Mouse (Mus musculus) layer of hippocampus, adult 9-11 months (tissue): ENCODE data around the gene Zfp382.
"Not testable (repeated sequence)": the region's sequence is repeated elsewhere in the genome, so short reads cannot be mapped to it uniquely, and the experiment has no call there.

Experiments
- DNase-seq: peaks from one replicate; pipeline ENCODE4 v3.0.0; 2022

Zfp382 gene

DNA sequence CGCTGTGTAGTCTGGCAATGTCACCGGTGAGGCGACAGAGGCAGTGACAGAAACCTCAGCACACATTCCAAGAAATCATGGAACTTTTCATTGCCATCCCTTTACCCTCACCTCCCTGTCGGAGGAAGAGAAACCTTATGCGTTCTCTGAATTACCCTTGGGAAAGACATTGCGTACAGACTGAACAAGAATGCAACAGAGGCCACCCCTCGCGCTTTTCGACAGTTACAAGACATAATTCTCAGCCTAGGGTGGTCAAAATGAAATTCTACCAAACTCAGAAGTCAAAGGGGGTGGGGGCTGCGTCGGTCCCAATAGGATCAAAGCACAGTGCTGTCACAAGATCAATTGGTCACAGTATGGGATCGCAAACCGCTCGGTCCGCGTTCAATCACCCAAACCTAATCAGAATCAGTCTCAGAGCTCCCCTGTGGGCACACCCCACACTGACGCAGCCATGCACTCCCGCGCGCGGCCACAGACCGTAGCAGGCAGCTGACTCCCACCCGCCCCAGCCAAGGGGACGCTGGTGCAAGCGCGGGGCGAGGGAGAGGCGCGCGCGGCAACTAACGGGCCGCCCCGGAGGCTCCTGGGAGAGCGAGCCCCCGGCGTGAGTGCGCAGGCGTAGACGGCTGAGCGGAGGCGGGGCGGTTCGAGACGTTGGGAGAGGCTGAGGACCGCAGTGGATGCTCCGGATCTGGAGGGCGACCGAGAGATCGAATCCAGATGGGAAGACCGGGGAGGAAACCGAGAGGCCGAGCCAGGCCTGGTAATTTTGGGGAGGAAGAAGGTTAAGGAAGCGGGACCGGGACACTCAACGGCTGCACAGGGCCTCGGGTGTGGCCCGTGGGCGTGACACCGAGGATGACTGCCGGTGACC, at the start of gene Zfp382:
Gene Zfp382, plus strand, starts transcription at position 635 of the 880 bp plus-strand sequence.
- peak; percentile 90 for DNase-seq

GRCm38 (mm10) chr7:30072146-30073028, 49.4 kb upstream of the Zfp382 start, which contains the start of gene Zfp82:
Zfp82 (minus strand) TSS chr7:30072900.
- DNase-seq: peak; percentile 85

DNA sequence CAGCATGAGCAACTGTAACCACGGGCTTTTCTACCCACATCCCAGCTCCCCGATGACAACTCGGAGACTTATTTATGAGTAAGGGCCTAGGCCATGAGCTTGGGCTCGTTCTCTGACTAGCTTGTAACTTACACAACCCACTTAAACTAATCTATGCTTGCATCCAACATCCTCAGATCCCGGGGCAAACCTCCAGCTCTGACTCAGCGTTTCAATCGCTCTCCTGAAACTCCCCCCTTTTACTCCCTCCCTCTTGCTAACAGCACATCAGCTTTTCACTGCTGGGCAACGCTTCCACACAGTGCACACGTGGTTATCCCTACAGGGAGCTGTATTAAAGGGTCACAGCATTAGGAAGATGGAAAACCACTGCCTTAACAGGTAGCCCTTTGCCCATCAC, 35.2 kb upstream of the Zfp382 start:
- peak; percentile 33 for DNase-seq

- no peak for DNase-seq
Observed at GRCm38 (mm10) chr7:30089405-30089804, 32.3 kb upstream of the Zfp382 start.

DNA sequence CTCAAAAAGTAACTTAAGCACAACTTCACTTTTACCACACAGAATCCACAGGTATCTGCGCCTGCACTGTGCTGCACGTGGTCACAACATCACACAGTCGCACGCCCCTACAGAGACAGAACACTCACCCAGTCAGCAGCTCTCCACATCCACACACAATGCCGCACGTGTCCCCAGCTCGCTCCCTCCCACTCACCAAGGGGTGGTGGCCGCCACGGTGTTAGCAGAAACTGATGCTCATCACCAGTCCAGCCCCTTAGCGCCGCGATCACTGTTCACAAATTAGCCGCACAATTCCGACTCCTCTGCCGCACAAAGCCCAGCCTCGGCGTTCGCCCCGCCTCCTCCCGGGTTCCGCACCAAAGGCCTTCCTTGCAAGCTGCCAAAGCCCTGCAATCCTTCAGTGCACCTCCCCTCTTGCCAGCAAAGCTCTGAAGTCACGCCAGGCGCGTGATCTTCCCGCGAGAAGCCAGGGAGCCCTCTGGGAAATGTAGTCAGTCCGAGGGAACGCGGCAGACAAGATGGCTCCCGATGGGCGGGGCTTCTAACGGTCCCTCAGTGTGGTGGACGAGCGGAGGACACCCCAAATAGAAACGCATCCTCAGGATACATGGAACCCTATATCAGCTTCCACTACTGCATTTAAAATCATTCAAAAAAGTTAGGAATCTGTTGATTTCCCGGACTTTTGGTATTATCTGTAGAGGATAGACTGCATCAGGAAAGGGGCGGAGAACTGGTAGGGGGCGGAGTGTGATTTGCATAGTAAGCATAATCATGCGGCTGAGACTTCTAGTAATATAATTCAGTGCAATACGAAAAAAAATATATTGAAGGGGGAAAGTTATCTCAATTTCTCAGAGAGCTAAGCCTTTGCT, 31.4 kb upstream of the Zfp382 start, which contains the start of the genes Gm26920 and Zfp566:
Gene Gm26920, minus strand, starts transcription at position 319 of the 878 bp plus-strand sequence.
Gene Zfp566, minus strand, starts transcription at position 436 of the 878 bp plus-strand sequence.
- peak; percentile 97 for DNase-seq

GRCm38 (mm10) chr7:30090970-30091585, 30.7 kb upstream of the Zfp382 start:
- DNase-seq: no peak

GRCm38 (mm10) chr7:30092666-30093065, 29.1 kb upstream of the Zfp382 start:
- DNase-seq: no peak

DNA sequence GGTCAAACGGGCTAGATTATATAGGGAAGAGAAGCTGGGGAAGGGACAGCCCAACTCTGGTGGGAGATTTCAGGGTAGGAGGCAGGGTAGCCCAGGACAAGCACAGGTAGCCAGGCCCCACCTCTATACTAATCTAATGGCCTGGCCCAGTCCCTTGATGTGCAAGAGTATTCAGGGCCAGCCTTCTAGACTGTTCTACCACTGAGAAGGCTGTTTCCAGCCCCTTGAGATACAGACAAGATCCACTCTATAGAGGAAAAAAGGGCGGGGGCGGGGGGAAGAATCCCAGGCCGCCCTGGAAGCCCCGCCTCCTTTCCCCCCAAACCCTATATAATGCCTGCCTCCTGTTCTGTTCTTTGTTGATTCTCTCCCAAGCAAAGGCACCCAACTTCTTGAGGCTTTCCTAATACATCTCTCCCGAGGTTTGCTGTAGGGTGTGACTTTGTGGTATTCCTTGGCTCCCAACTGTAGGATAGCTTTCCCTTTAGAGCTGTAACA, 27.8 kb upstream of the Zfp382 start:
- no peak for DNase-seq

- peak; percentile 94 for DNase-seq
Observed at GRCm38 (mm10) chr7:30094646-30095429, 26.9 kb upstream of the Zfp382 start, which contains the start of gene Zfp260. Zfp260 (plus strand) TSS chr7:30094777.

DNA sequence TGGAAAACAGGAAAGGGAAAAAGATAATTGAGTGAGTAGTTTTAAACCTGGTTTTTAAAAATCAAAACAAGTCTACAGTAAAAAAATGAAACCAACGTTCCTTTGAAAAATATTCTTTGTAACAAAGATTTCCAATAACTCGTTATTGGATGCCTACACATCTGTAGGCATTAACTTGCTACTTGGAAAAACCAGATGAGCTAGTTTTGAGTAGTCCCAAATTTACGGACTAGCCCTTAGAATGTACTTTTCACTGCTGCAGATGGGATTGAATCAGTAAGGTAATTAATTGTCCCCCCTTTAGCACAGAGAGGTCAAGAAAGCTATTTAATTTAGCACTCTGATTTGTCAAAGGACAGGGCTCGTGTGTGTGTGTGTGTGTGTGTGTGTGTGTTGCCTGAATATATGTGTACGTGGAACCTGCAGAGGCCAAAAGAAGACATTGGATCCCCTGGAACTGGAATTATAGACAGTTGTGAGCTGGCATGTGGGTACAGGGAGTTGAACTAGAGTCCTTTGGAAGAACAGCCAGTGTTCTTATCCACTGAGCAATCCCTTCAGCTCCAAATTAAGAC, 26.1 kb upstream of the Zfp382 start:
- no peak for DNase-seq

GRCm38 (mm10) chr7:30099297-30099696, 22.4 kb upstream of the Zfp382 start:
- peak; percentile 89 for DNase-seq

GRCm38 (mm10) chr7:30116076-30116475, 5.7 kb upstream of the Zfp382 start:
- no peak for DNase-seq

GRCm38 (mm10) chr7:30117935-30118334, 3.8 kb upstream of the Zfp382 start:
- not testable (repeated sequence) for DNase-seq

- DNase-seq: no peak
Observed at GRCm38 (mm10) chr7:30122188-30122530, 417 bp downstream of the Zfp382 start.

DNA sequence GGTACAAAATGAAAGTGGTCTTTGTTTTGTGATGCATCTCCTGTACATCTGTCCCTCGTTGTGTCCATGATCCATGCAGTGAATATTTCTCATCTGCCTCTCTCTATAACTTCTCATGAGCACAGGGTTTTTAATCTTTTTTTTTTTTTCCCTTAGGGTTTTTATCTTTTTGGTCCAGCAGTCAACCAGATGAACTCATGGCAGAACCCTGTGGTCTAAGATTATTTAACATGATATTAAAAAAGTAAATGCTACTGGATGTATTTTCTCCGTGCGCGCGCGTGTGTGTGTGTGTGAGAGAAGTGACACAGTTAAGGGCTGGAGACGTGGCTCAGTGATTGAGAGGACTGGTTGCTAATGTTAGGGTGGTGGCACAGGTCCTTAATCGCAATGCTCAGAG, 8.2 kb downstream of the Zfp382 start:
- no peak for DNase-seq

DNA sequence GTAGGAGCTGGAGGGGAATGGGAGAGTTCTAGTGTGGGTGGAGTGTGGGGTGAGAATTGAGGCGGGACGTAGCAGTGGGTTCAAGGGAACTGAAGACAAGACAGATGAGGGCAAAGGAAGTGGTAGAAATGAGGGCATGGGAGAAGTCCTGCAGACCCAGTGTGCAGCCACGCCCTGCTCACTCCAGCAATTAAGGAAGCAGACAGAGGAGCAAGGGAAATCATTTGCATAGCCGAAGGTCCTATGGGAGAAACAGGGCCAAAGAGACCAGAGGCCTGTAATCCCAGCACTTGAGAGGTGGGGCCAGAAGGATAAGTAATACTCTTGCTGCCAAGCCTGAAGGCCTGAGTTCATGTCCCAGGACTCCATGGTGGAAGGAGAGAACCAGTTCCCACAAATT, 10.7 kb downstream of the Zfp382 start:
- no peak for DNase-seq

- peak; percentile 27 for DNase-seq
Observed at GRCm38 (mm10) chr7:30136826-30137225, 15.1 kb downstream of the Zfp382 start.

DNA sequence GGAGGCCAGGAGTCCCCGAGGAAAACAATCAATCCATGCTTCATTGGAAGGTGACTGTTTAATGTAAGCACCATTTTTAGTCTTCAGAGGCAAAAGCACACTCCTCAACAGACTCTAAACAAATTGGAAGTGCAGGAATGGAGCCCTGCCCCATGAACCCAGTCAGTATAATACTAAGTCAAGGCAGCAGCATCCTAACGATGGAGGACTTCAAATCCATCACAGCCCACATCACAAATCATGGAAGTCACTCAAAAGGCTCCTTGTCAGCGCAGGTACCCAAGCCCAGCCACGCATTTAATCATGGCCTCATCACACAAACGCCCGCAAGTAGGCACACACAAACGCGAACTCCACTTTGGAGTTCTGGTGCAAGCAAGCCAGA, 21.4 kb downstream of the Zfp382 start:
- DNase-seq: no peak

- peak; percentile 73 for DNase-seq
Observed at GRCm38 (mm10) chr7:30143555-30144209, 21.9 kb downstream of the Zfp382 start.

DNA sequence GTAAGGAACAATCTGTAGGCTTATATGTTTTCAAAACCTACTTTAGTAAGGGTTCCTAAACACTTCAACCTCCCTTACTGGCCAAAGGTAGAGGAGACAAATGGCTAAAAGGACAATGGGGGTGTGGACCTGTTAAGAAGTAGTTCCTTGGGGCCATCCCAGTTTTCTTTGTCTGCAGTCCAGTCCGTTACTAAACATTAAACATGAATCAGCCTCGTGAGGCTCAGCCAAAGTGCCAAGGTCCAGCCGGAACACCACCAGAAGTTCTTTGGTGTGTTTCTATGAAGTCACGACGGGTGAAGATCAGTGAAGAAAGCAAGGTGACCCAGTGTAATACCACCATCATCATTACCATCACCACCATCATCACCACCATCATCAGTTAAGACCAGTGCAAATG, 25.3 kb downstream of the Zfp382 start:
- no peak for DNase-seq
